Mouse (Mus musculus) monocyte, adult 2 months (primary cell): ENCODE data around the gene Dydc1.

Source experiments
- DNase-seq, 2 experiments: peaks; one replicate each; pipeline ENCODE4 v3.0.0; 2022; ENCODE audit warnings: low spot score in 2 of 2, low read depth in 1 of 2

Gene Dydc1

DNA sequence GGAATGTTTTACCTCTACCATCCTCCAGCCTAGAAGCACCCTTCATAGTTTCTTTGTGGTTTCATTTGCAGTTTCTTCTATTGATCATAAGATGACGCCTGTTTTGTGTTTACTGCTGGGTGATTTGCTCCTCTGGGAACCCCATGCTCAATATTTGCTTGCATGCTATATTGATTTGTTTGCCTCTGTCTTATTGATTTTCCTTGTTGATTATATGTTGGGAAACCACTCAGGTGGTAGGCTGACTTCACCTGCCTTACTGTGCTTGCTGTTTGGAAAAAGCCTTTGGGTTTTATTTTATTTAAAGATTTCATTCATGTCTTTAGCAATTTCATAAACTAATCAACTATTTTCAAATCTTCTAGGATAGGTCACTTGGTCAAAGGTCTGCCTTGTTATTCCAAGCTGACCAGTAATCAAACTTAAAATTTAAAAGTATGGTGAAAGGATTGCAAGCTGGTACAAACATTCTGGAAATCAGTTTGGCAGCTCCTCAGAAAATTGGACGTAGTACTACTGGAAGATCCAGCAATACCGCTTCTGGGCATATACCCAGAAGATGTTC lies 23.7 kb downstream of the Dydc1 start:
- DNase-seq: no peak

DNA sequence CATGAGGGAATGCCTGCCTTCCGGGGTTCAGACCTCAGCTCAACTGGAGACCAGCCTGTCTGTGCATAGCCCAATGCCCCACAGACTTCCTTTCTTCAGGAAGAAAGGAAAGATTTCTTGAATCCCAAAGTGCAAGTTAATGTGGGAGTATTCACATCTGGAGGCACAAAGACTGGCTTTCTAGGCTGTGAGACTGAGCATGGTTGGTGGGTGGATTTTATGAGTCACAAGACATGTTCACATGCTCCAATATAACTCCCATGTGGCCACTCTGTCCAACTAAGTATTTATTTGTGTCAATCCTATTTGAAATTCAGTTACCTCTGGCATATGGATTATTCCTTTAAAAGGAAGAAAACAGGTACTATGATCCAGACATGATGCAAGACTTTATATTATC lies 26.0 kb downstream of the Dydc1 start:
- no peak for DNase-seq

DNA sequence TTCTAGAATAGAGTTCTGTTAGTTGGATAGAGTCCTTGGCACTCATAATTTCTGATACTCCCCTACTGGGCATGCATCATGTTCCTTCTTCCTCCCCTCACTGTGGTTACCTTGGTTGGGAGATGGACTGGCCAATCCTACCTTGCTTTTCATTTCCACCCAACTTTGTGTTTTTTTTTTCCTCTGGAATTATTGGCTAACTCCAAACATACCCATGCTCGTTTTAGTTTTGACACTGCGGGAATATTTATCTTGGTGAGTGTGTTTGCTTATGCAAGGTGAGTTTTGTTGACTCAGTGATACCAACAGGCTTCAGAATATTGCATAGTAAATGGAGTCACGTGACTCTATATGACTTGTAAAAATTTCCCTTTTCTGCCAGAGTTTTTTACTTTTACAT lies 28.0 kb downstream of the Dydc1 start:
- DNase-seq: no peak

DNA sequence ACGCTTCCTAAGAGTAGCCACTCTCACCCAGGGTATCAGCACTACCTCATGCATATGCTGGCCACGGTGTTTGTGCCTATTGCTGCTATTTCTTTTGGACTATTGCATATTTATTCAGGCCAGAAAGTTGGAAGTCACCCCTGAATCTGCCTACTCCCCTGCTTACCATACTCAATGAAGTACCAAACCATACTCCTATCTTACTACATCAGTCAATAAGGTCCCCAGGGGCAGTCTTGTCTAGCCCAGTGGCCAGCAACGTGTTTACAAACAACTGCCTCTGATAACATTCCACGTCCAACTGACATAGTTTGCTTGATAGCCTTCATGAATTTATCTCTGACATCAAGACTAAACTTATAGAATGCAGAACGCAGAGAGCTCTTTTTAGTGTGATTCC lies 28.5 kb downstream of the Dydc1 start:
- DNase-seq: no peak

DNA sequence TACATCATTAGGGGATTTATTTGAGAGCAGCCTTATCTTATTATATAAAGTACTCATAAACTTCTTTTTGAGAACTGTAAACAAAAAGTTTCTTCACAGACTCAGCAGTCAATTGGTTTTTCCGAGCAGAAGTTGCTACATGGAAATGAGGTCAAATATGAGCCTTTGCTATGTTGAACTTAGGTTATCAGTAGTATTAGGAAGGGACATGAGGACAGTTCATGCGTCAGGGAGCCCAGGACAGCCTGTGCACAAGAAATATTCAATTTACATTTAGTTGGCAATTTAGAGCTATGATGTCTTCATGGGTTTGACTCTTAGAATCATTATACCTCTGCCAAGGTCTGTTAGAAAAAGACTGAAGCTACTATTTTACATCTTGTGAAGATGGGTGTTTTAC lies 29.6 kb downstream of the Dydc1 start:
- no peak for DNase-seq

DNA sequence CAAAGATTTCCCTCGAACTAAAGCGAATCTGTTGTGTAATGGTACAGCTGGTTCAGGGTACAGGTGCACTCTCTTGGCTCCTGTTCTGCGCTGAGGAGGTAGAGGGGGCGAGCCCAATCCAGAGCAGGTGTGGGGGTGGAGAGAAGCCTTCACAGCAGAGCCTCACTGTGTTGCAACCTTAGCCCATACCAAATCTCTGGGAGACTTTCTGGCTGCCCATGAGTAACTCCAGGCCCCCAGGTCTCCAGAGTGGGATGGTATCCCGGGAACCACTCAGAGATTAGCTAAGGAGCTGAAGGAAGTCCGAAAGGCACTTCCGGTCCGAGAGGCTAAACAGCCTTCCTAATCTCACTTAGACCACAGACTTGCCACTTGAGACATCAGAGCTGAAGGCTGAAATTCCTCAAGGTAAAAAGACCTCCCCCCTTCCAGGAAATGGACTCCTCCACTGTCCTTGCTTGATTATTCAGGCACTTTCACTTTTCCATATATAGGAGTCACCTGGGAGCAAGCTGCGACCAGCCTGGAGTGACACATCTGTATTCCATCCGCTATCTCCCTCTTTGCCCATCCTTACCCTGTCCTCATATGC lies 32.2 kb downstream of the Dydc1 start, which contains the start of gene Mat1a:
Mat1a (plus strand) TSS at position 183 of the 592 bp plus-strand sequence.
- DNase-seq: no peak

DNA sequence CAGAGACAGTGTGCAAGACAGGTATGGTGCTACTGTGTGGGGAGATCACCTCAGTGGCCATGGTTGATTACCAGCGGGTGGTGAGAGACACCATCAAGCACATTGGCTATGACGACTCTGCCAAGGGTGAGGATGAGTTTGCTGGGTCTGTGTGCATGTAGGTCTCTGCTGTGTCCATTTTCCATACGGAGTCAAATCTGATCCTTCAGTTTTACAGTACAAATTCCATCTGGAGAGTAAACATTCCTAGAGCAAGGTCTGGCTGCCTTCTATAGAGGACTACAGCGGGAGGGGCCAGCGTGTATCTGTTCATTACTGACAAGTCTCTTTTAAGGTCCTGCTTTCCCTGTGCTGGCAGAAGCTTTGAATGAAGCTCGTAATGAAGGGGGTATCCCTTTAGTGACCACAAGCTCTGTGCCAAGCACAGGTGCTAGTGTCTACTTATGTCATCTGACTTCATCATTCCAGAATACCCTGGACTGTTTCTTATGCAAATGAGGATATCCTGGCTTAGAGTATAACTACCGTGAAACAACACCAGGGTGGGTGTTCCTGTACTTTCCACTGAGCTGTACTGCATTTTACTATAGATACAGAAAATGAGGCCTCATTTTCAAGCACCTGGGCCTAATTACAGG lies 38.4 kb downstream of the Dydc1 start:
- DNase-seq: no peak

DNA sequence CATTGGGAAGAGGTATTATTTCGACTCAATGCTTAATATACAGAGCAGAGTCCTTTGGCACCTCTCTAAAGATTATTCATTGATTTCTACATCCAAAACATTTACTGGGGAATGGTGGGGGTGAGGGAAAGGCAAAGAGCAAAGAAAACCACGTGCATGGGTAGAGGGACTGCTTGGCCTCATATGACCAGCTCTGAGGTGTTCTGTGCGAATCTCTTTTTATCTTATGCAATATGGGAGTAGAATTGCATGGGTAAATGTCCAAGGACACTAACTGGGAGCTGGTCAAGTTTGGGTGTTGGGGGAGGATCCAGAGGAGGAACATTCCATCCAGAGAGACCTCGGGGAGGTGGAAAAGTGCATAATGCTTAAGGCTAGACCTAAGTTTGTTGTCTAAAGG lies 40.2 kb downstream of the Dydc1 start:
- no peak for DNase-seq

DNA sequence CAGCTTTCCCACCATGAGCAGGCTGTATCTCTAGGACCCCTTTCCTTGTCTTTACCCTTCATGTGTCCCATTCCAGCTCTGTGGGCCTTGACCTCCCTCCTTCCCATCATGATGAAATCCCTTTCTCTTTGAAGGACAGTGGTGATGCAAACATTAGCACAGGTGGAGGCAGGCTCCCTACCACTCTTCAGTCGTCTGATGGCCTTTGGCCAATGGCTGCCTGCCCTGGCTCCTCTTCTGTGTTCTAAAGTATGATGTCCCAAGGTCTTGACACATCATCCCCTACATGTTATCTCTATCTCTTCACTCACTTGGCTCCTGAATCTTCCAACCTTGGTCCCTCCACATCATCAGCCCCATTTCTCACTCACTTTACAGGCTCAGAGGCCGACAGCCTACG lies 43.6 kb downstream of the Dydc1 start:
- no peak for DNase-seq

DNA sequence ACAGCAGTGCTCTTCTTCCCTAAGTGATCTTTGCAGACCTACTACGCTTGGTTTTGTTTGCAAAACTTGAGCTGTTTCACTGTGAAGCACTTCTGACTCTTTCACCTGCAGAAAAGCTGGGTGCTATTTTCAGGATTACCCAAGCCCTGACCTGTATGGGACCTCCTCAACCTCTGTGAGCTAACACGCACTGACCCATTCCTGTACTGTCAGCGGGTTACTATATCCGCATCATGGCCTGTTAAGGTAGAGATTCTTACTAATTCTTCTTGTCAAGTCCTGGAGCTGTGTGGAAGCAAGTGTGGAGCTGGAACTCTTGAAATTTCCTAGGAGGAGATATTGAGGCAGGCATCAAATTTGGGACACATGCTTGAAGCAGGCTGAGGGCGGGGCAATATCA lies 52.0 kb downstream of the Dydc1 start:
- no peak for DNase-seq

DNA sequence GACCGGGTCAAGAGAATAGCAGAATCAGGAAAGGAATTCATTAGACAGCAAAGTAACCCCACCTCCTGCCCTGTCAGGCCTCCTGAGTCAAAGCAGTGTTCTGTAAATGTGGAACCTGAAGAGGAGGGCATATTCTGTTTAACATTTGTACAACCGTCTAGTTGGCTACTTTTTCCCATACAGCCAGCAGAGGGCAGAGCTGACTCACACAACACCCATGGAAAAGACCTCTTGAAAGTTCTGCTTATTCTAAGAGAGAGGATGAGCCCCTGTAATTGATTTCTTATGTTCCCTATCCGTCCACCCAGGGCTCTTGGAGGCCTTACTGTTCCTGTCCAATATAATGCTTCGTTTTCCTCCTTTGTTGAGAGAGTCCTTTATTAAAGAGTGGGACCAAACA lies 55.3 kb downstream of the Dydc1 start:
- no peak for DNase-seq

DNA sequence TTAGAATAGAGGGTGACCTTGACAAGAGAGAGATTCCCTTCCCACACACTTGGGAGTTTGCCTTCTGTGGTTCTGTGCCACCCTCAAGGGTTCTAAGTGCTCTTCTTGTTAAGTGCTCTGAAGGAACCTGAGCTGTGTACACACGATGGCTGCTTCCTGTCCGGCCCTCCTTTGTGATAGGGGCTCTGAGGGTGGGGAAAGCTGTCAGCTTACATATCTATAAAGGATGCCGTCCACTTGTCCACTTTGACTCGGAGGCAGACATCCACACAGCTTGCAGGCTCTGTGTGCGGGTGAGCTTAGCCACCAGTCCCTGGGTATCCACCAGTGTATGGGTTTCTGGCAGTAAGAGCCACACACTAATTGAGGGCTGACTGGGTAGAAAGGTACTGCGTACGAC lies 58.8 kb downstream of the Dydc1 start, which contains the start of gene Sftpa1:
Sftpa1 (plus strand) TSS at position 243 of the 400 bp plus-strand sequence.
- DNase-seq: no peak

DNA sequence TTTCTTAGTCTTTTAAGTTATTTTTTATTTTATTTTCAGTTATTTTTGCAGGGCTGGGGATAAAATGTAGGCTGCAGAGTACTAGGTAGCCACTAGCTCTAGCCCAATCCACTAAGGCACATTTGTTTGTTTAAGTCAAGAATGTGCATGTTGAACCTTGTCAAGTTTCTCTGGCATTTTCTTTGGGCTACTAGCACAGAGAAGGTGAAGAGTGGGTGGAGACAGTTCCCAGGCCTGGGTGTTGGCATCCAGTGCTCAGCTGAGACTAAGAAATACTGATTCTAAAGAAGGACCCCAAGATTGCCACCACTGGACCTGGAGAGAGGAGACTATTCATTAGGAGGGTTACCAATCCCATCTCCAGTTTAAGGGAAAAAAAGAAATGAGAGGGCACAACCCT lies 64.3 kb downstream of the Dydc1 start:
- no peak for DNase-seq

DNA sequence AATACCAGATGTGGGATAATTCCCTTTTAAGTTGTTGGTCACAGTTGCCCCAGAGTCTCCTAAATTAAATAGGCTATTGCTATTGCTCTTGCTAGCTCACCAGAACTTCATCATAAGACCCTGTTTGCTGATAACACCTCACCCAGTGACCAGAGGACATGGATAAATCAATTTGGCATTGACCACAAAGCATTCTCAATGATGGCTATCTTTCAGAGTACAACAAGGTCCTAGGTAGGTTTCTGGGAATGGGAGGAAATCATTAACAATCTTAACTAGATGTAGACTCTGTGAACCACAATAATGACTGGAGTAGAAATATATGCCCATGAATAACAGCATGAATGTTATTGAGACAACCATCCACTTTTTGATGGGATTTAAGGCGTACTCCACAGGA lies 68.0 kb downstream of the Dydc1 start:
- no peak for DNase-seq
